Mouse (Mus musculus) cerebellum, adult 2 months (tissue): ENCODE measurements around the gene Cep85l. TPM values are rescaled to one million over a fixed set of nuclear protein-coding genes. Genes with fewer than 3 reads are reported as not detected.

Source experiments
- DNase-seq, 2 experiments: peaks; one replicate each; pipeline ENCODE4 v3.0.0; 2021
- H3K27ac ChIP-seq: fragments of 200-500 bp; 2 replicates; pipeline ENCODE4 v1.5.1; 2012; ENCODE audit warnings: low read length, control low read depth, inconsistent platforms; ENCODE audit not compliant: insufficient read depth
- H3K27me3 ChIP-seq: fragments of 200-500 bp; 2 replicates; pipeline ENCODE4 v1.6.1; 2012; ENCODE audit warnings: inconsistent platforms, mild to moderate bottlenecking, low read length, moderate library complexity; ENCODE audit not compliant: control insufficient read depth, insufficient read depth
- H3K4me1 ChIP-seq: fragments of 200-500 bp; 2 replicates; pipeline ENCODE4 v1.6.1; 2011; ENCODE audit warnings: low read length; ENCODE audit not compliant: control insufficient read depth, insufficient read depth
- H3K4me3 ChIP-seq: fragments of 200-500 bp; replicated peaks from 2 replicates; pipeline ENCODE3; 2011; ENCODE audit warnings: mild to moderate bottlenecking, low read depth, low read length, control low read depth; ENCODE audit not compliant: insufficient read depth
- CTCF ChIP-seq: fragments of 200-500 bp; IDR thresholded peaks from 2 replicates; pipeline ENCODE4 v1.5.1; 2011; ENCODE audit warnings: low read depth, mild to moderate bottlenecking, control low read depth, low read length, moderate library complexity, borderline replicate concordance; ENCODE audit not compliant: insufficient read depth
- POLR2A ChIP-seq: fragments of 200-500 bp; IDR thresholded peaks from 2 replicates; pipeline ENCODE4 v1.6.1; 2011; ENCODE audit warnings: low read length, control low read depth, borderline replicate concordance; ENCODE audit not compliant: insufficient read depth
- WGBS: fragments of 180-500 bp; shearing (Covaris S2); methylation state at CpG from one replicate; pipeline ENCODE4 v1.1.7; 2018; 5-methylcytosine and 5-hydroxymethylcytosine counted together
- polyA plus RNA-seq: library from polyadenylated mRNA; depleted of rRNA; stranded (reverse); fragments of >200 nt; gene quantifications from 2 replicates; pipeline ENCODE4 v1.2.3, GENCODE M21; 2012

Cep85l gene
- polyA plus RNA-seq, 1 experiment: 8.9 TPM

GRCm38 (mm10) chr10:53359016-53359415 is 20.7 kb downstream of the Cep85l start:
- no peak overlapping the region for H3K27ac ChIP-seq
- H3K4me3 ChIP-seq: no peak overlapping the region
- H3K4me1 ChIP-seq: no peaks in the 10 kb centered on the region
- 85% methylated on average over 3 of the region's 3 CpGs for WGBS
- TF ChIP-seq POLR2A (no peak), CTCF (no peak)
- no peak for DNase-seq
- H3K27me3 ChIP-seq: no peaks in the 10 kb centered on the region

DNA sequence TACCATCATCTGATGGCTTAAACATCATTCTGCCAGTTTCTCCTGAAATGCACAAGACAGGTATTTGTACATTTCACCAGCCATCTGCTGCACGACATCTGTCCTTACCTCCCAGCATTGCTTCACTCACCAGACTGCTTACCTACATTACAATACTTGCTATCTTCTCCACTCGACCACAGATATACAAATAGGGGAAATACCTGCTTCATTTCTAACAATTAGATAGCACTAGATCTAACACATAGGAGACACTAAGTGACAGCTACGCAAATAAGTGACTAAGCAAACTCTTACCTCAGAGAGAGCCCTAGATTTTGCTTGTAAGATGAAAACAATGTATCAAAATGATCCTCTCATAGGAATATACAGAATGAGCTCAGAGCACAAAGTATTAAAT is 26.1 kb downstream of the Cep85l start:
- 50% methylated on average over 3 of the region's 3 CpGs for WGBS
- H3K4me3 ChIP-seq: no peak overlapping the region
- DNase-seq: no peak
- H3K27ac ChIP-seq: no peak overlapping the region
- peaks cover 3% of the 10 kb centered on the region for H3K4me1 ChIP-seq
- TF ChIP-seq CTCF (no peak), POLR2A (no peak)
- H3K27me3 ChIP-seq: no peaks in the 10 kb centered on the region

DNA sequence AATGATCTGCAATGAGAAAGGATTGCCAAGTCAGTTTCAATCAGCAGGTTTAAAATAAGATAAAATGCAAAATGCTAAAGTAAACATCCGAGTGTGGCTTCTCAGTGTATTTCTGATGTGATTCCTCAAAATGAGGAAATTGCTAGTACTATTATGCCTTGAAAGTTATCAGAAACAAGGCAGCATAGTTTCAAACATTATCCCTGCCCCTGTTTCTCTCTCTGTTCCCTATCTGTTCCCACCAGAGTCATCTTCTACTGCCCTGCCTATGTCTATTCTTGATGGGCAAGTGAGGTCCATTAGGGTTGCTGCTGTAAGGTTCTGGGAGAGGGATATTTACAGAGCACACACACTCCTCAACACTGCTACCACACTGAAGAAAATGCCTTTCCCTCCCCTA is 30.5 kb downstream of the Cep85l start:
- H3K27ac ChIP-seq: no peak overlapping the region
- WGBS: 85% methylated on average over 1 of the region's 1 CpGs
- TF ChIP-seq CTCF: no peak
- no peaks in the 10 kb centered on the region for H3K27me3 ChIP-seq
- no peak overlapping the region for H3K4me3 ChIP-seq
- peaks cover 3% of the 10 kb centered on the region for H3K4me1 ChIP-seq
- no peak for DNase-seq

- Histone ChIP-seq H3K27ac (no peak overlapping the region), H3K4me3 (no peak overlapping the region), H3K27me3 (no peaks in the 10 kb centered on the region), H3K4me1 (peaks cover 6% of the 10 kb centered on the region)
- 55% methylated on average over 10 of the region's 10 CpGs for WGBS
- no peak for TF ChIP-seq POLR2A
- TF ChIP-seq CTCF: peak; percentile 64
- DNase-seq: peak; percentile 47 to 59
These were observed 31.7 kb downstream of the Cep85l start for GRCm38 (mm10) chr10:53347787-53348755.

DNA sequence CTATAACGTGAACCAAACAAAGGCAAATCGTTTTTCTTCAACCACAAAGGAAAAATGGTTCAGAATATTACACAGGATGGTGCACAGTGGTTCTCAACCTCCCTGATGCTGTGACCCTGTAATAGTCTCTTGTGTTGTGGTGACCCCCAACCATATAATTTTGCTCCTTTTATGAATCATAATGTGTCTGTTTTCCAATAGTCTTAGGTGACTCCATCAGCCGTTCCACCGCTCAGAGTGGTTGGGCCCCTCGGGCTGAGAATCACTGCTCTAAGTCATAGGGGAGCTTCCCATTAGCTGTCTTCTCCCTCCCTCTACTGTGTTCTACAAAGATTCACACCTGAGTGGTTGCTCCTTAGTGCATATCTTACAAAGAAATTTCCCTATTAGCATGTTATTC is 32.8 kb downstream of the Cep85l start:
- Histone ChIP-seq H3K27ac (no peak overlapping the region), H3K4me3 (no peak overlapping the region), H3K27me3 (no peaks in the 10 kb centered on the region), H3K4me1 (peaks cover 6% of the 10 kb centered on the region)
- no peak for DNase-seq
- TF ChIP-seq POLR2A (no peak), CTCF (no peak)
- WGBS: 82% methylated on average over 5 of the region's 5 CpGs

GRCm38 (mm10) chr10:53346506-53346905 is 33.2 kb downstream of the Cep85l start:
- TF ChIP-seq POLR2A: no peak
- peak; percentile 35; the same call in 1 of the 2 replicates for TF ChIP-seq CTCF
- Histone ChIP-seq H3K27me3 (no peaks in the 10 kb centered on the region), H3K27ac (no peak overlapping the region), H3K4me1 (peaks cover 6% of the 10 kb centered on the region), H3K4me3 (no peak overlapping the region)
- peak; percentile 30 to 33 for DNase-seq
- WGBS: 55% methylated on average over 3 of the region's 3 CpGs

- 90% methylated on average over 4 of the region's 4 CpGs for WGBS
- Histone ChIP-seq H3K4me1 (peaks cover 6% of the 10 kb centered on the region), H3K27me3 (no peaks in the 10 kb centered on the region), H3K4me3 (no peak overlapping the region), H3K27ac (no peak overlapping the region)
- DNase-seq: no peak
- TF ChIP-seq POLR2A (no peak), CTCF (no peak)
These were observed 34.2 kb downstream of the Cep85l start for GRCm38 (mm10) chr10:53345508-53345907.

GRCm38 (mm10) chr10:53343865-53344264 is 35.9 kb downstream of the Cep85l start:
- H3K27me3 ChIP-seq: no peaks in the 10 kb centered on the region
- no peak for TF ChIP-seq CTCF
- TF ChIP-seq POLR2A: no peak
- no peak overlapping the region for H3K4me3 ChIP-seq
- no peak for DNase-seq
- H3K4me1 ChIP-seq: peaks cover 3% of the 10 kb centered on the region
- 60% methylated on average over 10 of the region's 10 CpGs for WGBS
- H3K27ac ChIP-seq: no peak overlapping the region
